Mouse (Mus musculus) myocyte (in vitro differentiated cells): ENCODE measurements around the gene Tcp10a.

Experiments
- CEBPB ChIP-seq: IDR thresholded peaks from 2 replicates; pipeline ENCODE4 v1.6.1; 2011; ENCODE audit warnings: mild to moderate bottlenecking, moderate library complexity; ENCODE audit not compliant: poor library complexity, insufficient read depth, severe bottlenecking
- E2F4 ChIP-seq: IDR thresholded peaks from one replicate; pipeline ENCODE4 v1.6.1; 2011; ENCODE audit warnings: mild to moderate bottlenecking, control low read depth, moderate library complexity; ENCODE audit not compliant: insufficient read depth
- MAX ChIP-seq: IDR thresholded peaks from one replicate; pipeline ENCODE4 v1.6.1; 2011; ENCODE audit warnings: low read depth, mild to moderate bottlenecking, control low read depth
- POLR2A ChIP-seq: IDR thresholded peaks from one replicate; pipeline ENCODE4 v1.6.1; 2011; ENCODE audit warnings: low read depth, mild to moderate bottlenecking, control low read depth, moderate library complexity; ENCODE audit not compliant: insufficient read length
- TCF3 ChIP-seq: IDR thresholded peaks from one replicate; pipeline ENCODE4 v1.6.1; 2011; ENCODE audit warnings: low read depth, control low read depth; ENCODE audit not compliant: insufficient read length
- USF1 ChIP-seq: IDR thresholded peaks from one replicate; pipeline ENCODE4 v1.6.1; 2011; ENCODE audit warnings: low read depth, mild to moderate bottlenecking, control low read depth, moderate library complexity

DNA sequence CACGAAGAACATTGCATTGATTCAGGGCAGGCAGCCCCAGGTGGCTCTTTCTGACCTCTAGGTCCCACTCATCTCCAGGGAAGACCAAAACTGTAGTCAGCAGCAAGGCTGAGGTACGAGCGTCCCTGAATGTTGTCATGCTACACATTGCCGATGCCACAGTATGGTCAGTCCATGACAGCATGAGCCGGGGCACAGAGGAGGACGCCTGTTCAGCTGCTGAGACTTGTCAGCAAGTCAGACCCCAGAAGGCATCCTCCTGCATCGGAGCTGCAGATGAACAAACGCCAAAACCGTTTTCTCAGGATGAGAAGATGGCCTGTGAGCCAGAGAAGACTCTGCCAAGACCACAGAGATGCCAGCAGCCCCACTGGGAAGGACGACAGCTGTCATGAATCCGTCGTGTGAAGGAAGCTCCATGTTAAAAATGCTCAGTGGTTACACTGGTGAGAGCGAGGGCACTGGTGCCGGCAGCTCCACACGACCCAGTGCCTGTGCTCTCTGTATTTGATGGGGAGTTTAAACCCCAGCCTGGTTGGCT lies 45.7 kb upstream of the Tcp10a start:
- peak; percentile 17 for TF ChIP-seq POLR2A
- TF ChIP-seq TCF3: no peak
- TF ChIP-seq USF1: no peak
- no peak for TF ChIP-seq CEBPB
- no peak for TF ChIP-seq E2F4
- no peak for TF ChIP-seq MAX
